In the genomic region with DNA sequence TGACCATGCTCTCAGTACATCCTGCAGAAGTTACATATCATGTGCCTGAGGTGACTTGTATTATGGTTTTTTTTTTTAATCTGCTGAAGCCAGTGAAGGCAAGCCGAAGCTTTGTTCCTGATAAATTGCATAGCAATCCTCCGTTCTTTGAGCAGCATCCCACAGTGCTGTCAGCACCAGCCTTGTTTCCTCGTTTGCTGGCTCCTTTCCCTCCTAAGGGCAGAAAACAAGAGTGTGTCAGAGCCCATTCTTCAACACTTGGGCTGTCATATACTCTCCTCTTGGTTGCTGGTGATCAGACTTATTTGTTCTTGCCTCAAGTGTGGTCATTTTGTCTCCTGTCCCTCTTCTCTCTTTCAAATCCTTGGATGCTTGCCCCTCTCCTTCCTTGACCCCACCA, we compare ENCODE assay signal across 22 mouse cellular contexts.
DNase-seq lines count a peak whose midpoint lies in the region; ATAC-seq and TF ChIP-seq lines count a peak whose summit lies in the region.
"Had no signal": no experiment of that assay in that cellular context is flagged by ENCODE, and none has a peak within 500 bp of the region (broad histone marks: within the 10 kb centered on the region; RNA-seq: fewer than 3 reads in every experiment).

No protein-coding gene starts in this region.

- no peaks in the 10 kb centered on the region for H3K36me3 ChIP-seq in heart, embryonic 12.5 days
- no peaks in the 10 kb centered on the region for H3K36me3 ChIP-seq in thymus, adult 2 months (ENCODE audit: control insufficient read depth, insufficient read depth, low read length)
- H3K36me3 ChIP-seq in intestine, embryonic 16.5 days (ENCODE audit: control insufficient read depth, insufficient read depth, low read length): no peaks in the 10 kb centered on the region
- H3K36me3 ChIP-seq: embryonic facial prominence, embryonic 13.5 days; hindbrain, embryonic 15.5 days; midbrain, embryonic 10.5 days had no signal

- TF ChIP-seq CTCF in thymus, adult 2 months (IDR thresholded peaks at IDR 0.05; ENCODE audit: borderline replicate concordance, control insufficient read depth, extremely low read depth, insufficient read depth, low read length, poor library complexity): no peak

- H3K4me1 ChIP-seq in heart, embryonic 12.5 days (replicated peaks): peaks cover 7% of the 10 kb centered on the region
- H3K4me1 ChIP-seq in thymus, adult 2 months (replicated peaks; ENCODE audit: control insufficient read depth, insufficient read depth, low read length): no peaks in the 10 kb centered on the region
- H3K4me1 ChIP-seq in intestine, embryonic 16.5 days (ENCODE audit: control insufficient read depth, insufficient read depth, low read length): peaks cover 8% of the 10 kb centered on the region
- H3K4me1 ChIP-seq: forebrain, embryonic 13.5 days; hindbrain, embryonic 15.5 days had no signal

- H3K4me3 ChIP-seq in heart, embryonic 12.5 days: no peak overlapping the region
- H3K4me3 ChIP-seq in thymus, adult 2 months (ENCODE audit: control insufficient read depth, insufficient read depth, low read length): no peak overlapping the region
- H3K4me3 ChIP-seq in intestine, embryonic 16.5 days (ENCODE audit: low read length): no peak overlapping the region
- H3K4me3 ChIP-seq: embryonic facial prominence, embryonic 13.5 days; erythroblast, embryonic 14.5 days; forebrain, embryonic 13.5 days; hindbrain, embryonic 15.5 days; layer of hippocampus, adult 2 months; midbrain, embryonic 10.5 days; myocyte had no signal

- H3K9me3 ChIP-seq in heart, embryonic 12.5 days (replicated peaks): no peaks in the 10 kb centered on the region
- no peaks in the 10 kb centered on the region for H3K9me3 ChIP-seq in intestine, embryonic 16.5 days (ENCODE audit: control insufficient read depth, low read length)
- H3K9me3 ChIP-seq: embryonic facial prominence, embryonic 13.5 days; forebrain, embryonic 13.5 days; hindbrain, embryonic 15.5 days; midbrain, embryonic 10.5 days had no signal

- no peak overlapping the region for H3K4me2 ChIP-seq in heart, embryonic 12.5 days
- H3K4me2 ChIP-seq in intestine, embryonic 16.5 days (ENCODE audit: low read depth, low read length): no peak overlapping the region
- H3K4me2 ChIP-seq: embryonic facial prominence, embryonic 13.5 days; forebrain, embryonic 13.5 days; hindbrain, embryonic 15.5 days had no signal

- intact Hi-C loops in heart, postnatal 36 days (cut with DNase I): no loop called here

- no peak for TF ChIP-seq POLR2A in thymus, adult 2 months (IDR thresholded peaks at IDR 0.05; ENCODE audit: control insufficient read depth, extremely low read depth, insufficient read depth, low read length, poor library complexity)

- H3K9ac ChIP-seq in heart, embryonic 12.5 days: no peak overlapping the region
- H3K9ac ChIP-seq in intestine, embryonic 16.5 days (ENCODE audit: low read depth, low read length): no peak overlapping the region
- H3K9ac ChIP-seq: embryonic facial prominence, embryonic 13.5 days; forebrain, embryonic 13.5 days; hindbrain, embryonic 15.5 days had no signal

- H3K27me3 ChIP-seq in heart, embryonic 12.5 days (replicated peaks): peaks cover 11% of the 10 kb centered on the region; the same call in 1 of the 2 replicates
- H3K27me3 ChIP-seq in thymus, adult 2 months (ENCODE audit: control insufficient read depth, insufficient read depth, low read length): no peaks in the 10 kb centered on the region
- H3K27me3 ChIP-seq in intestine, embryonic 16.5 days (replicated peaks; ENCODE audit: control insufficient read depth, insufficient read depth, low read length): no peaks in the 10 kb centered on the region
- H3K27me3 ChIP-seq: hindbrain, embryonic 15.5 days had no signal

- no peak for ATAC-seq in heart, embryonic 12.5 days (ENCODE audit: insufficient number of reproducible peaks, low FRiP score)
- ATAC-seq in intestine, embryonic 16.5 days: no peak
- ATAC-seq: activated CD4-positive, CD25-positive, alpha-beta regulatory T cell, adult 4 months; forebrain, embryonic 13.5 days; midbrain, embryonic 16.5 days had no signal

- 35% methylated on average over 3 of the region's 3 CpGs for WGBS in heart, embryonic 12.5 days
- 71% methylated on average over 3 of the region's 3 CpGs for WGBS in thymus, adult 2 months
- 55% methylated on average over 3 of the region's 3 CpGs for WGBS in intestine, embryonic 16.5 days

- no peak overlapping the region for H3K27ac ChIP-seq in heart, embryonic 12.5 days (ENCODE audit: poor library complexity, severe bottlenecking)
- H3K27ac ChIP-seq in thymus, adult 2 months (ENCODE audit: control insufficient read depth, insufficient read depth, low read length): no peak overlapping the region
- no peak overlapping the region for H3K27ac ChIP-seq in intestine, embryonic 16.5 days (ENCODE audit: low read length)
- H3K27ac ChIP-seq: embryonic facial prominence, embryonic 13.5 days; forebrain, embryonic 13.5 days; hindbrain, embryonic 15.5 days; layer of hippocampus, adult 2 months; midbrain, embryonic 10.5 days had no signal

- peak; percentile 38 to 44 for DNase-seq in heart, adult 9 months (ENCODE audit: low spot score in 2 of 2)
- DNase-seq in ovary, postnatal 14 days (ENCODE audit: low spot score): peak; percentile 5
- DNase-seq in ovary, postnatal 10 days (ENCODE audit: low spot score): no peak
- DNase-seq in heart, postnatal 36 days: peak; percentile 17 to 18
- DNase-seq in thymus, adult 2 months: no peak
- DNase-seq: adrenal gland, postnatal 10 days; cerebellum, adult 8-10 months; cerebellum, postnatal 36 days; embryo, embryonic 11 days; kidney, postnatal 25 days; layer of hippocampus, postnatal 36 days had no signal

Comparison
In these comparisons a context has a peak if more than half of its experiments do, and no peak if none do; other contexts are left out.
1. DNase-seq: peak in heart, adult 9 months (2 of 2), ovary, postnatal 14 days (single experiment) and heart, postnatal 36 days (2 of 2); none in ovary, postnatal 10 days (single experiment) and thymus, adult 2 months (single experiment).